Mouse (Mus musculus) intestine, embryonic 14.5 days (tissue): ENCODE results near the gene Trib2. TPM values are rescaled to one million over a fixed set of nuclear protein-coding genes. Genes with fewer than 3 reads are reported as not detected.

Source experiments
- ATAC-seq: fragments of 200-750 bp; cut with Nextera tagmentation; replicated peaks from 2 replicates; pipeline ENCODE4 v1.8.0; 2017; ENCODE audit warnings: low read depth, moderate number of reproducible peaks, moderate TSS enrichment, moderate library complexity; ENCODE audit not compliant: low FRiP score, low TSS enrichment
- DNase-seq: peaks from one replicate; pipeline ENCODE4 v3.0.0-alpha.2; 2018; ENCODE audit warnings: low spot score
- H3K27ac ChIP-seq: fragments of 300-500 bp; sonication (generic); 2 replicates; pipeline ENCODE4 v1.5.1; 2014; ENCODE audit warnings: low read depth, mild to moderate bottlenecking, control low read depth
- H3K27me3 ChIP-seq: fragments of 300-500 bp; sonication (generic); replicated peaks from 2 replicates; pipeline ENCODE4 v1.6.1; 2014; ENCODE audit warnings: low read length, control low read depth; ENCODE audit not compliant: control insufficient read depth, insufficient read depth
- H3K36me3 ChIP-seq: fragments of 300-500 bp; sonication (generic); 2 replicates; pipeline ENCODE4 v1.6.1; 2014; ENCODE audit warnings: low read length, control low read depth; ENCODE audit not compliant: control insufficient read depth, insufficient read depth
- H3K4me1 ChIP-seq: fragments of 300-500 bp; sonication (generic); replicated peaks from 2 replicates; pipeline ENCODE4 v1.6.1; 2014; ENCODE audit warnings: low read length, control low read depth, mixed read lengths; ENCODE audit not compliant: control insufficient read depth, insufficient read depth
- H3K4me2 ChIP-seq: fragments of 300-500 bp; sonication (generic); 2 replicates; pipeline ENCODE4 v1.6.1; 2014; ENCODE audit warnings: low read length
- H3K4me3 ChIP-seq: fragments of 300-500 bp; sonication (generic); 2 replicates; pipeline ENCODE4 v1.5.1; 2014; ENCODE audit warnings: low read depth, low read length, control low read depth, mixed read lengths
- H3K9ac ChIP-seq: fragments of 300-500 bp; sonication (generic); 2 replicates; pipeline ENCODE4 v1.6.1; 2014; ENCODE audit warnings: mild to moderate bottlenecking, low read length
- H3K9me3 ChIP-seq: fragments of 300-500 bp; sonication (generic); 2 replicates; pipeline ENCODE4 v1.6.1; 2016; ENCODE audit warnings: low read length, control low read depth; ENCODE audit not compliant: control insufficient read depth
- WGBS: fragments of 180-500 bp; shearing (Covaris S2); extraction: QIAGEN DNeasy Blood & Tissue Kit; methylation state at CpG from one replicate; pipeline ENCODE4 v1.1.7; 2014; 5-methylcytosine and 5-hydroxymethylcytosine counted together
- polyA plus RNA-seq: library from polyadenylated mRNA; unstranded; fragments of >200 nt; fragmentation: Nextera tagmentation; extraction: Ambion mirVana; gene quantifications from 2 replicates; pipeline ENCODE4 v1.2.1, GENCODE M21; 2014

Trib2 gene
- polyA plus RNA-seq, 1 experiment from 2014 or later: 26.5 TPM

DNA sequence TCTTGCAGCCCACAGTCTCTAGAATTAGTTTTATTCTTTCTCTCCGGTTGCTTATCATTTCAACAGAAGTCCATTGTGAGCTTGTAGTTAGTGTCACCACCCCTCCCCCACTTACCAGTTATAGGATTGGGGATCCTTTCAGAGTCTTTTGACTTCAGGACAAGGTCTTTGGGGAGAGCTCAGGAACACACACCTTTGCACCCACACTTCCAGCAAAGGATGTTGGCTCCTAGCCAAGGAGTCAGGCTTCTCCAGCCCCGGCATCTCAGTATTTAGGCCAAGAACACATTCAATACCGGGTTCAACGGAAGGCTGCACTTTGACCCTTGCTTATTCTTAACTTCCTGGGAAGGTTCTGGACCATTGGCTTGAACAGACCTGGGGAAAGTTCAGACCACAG, 643 bp upstream of the Trib2 start:
- Histone ChIP-seq H3K9me3 (no peaks in the 10 kb centered on the region), H3K4me2 (peak overlapping the region; percentile 83), H3K27ac (peak overlapping the region; percentile 94; the same call in 1 of the 2 replicates), H3K4me1 (peaks cover 7% of the 10 kb centered on the region), H3K27me3 (no peaks in the 10 kb centered on the region), H3K9ac (peak overlapping the region; percentile 91), H3K4me3 (peak overlapping the region; percentile 84), H3K36me3 (no peaks in the 10 kb centered on the region)
- WGBS: 24% methylated on average over 4 of the region's 4 CpGs
- ATAC-seq: no peak
- DNase-seq: no peak

DNA sequence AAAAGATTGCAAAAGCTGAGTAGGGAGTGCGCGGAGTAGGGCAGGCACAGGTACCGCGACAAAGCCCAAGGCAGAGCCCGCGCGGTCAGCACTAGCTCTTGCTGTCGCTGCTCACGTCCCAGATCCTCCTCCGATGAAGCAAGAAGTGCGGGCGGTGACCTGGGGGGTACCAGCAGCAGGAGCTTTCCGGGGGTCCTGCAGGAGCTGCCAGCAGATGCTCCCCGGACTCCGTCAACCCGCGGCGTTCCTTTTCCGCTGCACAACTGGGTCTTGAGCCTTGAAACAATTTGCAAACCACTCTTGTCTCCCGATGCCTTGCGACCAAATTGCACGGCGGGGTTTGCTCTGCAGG, 492 bp downstream of the Trib2 start:
- peak overlapping the region; percentile 94 for H3K27ac ChIP-seq
- H3K4me1 ChIP-seq: peaks cover 12% of the 10 kb centered on the region
- no peaks in the 10 kb centered on the region for H3K27me3 ChIP-seq
- peak; percentile 16; the same call in 1 of the 2 replicates for ATAC-seq
- H3K36me3 ChIP-seq: no peaks in the 10 kb centered on the region
- no peaks in the 10 kb centered on the region for H3K9me3 ChIP-seq
- 1% methylated on average over 23 of the region's 23 CpGs for WGBS
- peak overlapping the region; percentile 83 for H3K4me2 ChIP-seq
- DNase-seq: peak; percentile 84
- H3K4me3 ChIP-seq: peak overlapping the region; percentile 84
- H3K9ac ChIP-seq: peak overlapping the region; percentile 91

DNA sequence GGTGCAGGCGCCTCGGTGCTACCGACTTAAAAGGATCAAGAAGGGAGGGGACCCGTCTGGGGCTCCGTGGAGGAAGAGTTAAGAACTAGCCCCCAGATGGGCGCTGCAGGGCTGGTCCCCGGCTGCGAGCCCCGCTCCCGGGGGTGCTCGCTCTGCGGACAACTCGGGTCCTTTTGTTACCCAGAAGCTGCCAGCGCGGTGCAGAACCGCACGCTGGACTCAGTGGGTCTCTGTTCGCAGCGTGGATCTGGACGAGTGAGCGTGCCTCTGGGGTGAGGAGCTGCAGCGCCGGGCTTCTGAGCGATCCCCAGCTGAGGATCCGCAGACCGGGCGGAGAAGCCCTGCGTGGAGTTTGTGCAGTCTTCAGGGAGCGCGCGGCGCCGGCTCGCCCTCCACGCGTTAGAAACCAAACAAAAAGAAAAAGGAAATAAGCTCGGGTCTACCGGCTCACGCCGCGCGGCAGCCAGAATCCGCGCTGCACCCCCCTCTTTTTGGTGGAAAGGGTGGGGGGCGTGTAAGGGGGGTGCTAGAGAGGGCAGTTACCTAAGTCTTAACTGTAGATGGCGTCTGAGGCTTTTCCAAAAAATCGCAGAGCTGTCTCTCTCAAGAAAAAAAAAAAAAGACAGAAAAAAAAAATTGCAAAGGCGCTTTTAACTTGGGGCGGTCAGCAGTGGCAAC, 1.0 kb downstream of the Trib2 start:
- ATAC-seq: peak; percentile 32

DNA sequence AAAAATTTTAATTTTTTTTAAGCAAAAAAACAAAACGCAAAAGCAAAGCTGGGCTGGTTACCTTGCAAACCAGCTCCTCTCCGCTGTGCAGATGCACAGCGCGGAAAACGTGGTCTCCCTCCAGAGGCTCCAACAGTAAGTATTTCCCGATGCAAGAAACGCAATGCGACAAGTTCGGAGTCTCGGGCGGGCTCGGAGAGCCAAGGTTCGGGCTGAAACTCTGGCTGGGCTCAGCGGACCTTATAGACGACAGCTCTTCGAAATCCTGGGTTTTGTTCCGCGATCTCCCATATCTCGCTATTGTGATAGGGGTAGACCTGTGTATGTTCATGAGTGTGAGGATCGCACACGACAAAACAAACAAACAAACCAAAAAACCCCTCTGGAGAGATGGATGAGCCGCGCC, 1.5 kb downstream of the Trib2 start:
- Histone ChIP-seq H3K9ac (peak overlapping the region; percentile 91), H3K4me2 (peak overlapping the region; percentile 83), H3K36me3 (no peaks in the 10 kb centered on the region), H3K27ac (peak overlapping the region; percentile 94), H3K4me3 (peak overlapping the region; percentile 84), H3K4me1 (peaks cover 12% of the 10 kb centered on the region), H3K27me3 (no peaks in the 10 kb centered on the region), H3K9me3 (no peaks in the 10 kb centered on the region)
- no peak for DNase-seq
- peak; percentile 12; the same call in 1 of the 2 replicates for ATAC-seq
- WGBS: under 1% methylated on average over 23 of the region's 23 CpGs

More for the DNA sequence above, 1.0 kb downstream of the Trib2 start:
- Histone ChIP-seq H3K9ac (peak overlapping the region; percentile 91), H3K4me1 (peaks cover 12% of the 10 kb centered on the region), H3K9me3 (no peaks in the 10 kb centered on the region), H3K27ac (peak overlapping the region; percentile 94), H3K27me3 (no peaks in the 10 kb centered on the region), H3K4me3 (peak overlapping the region; percentile 84), H3K4me2 (peak overlapping the region; percentile 83), H3K36me3 (no peaks in the 10 kb centered on the region)
- under 1% methylated on average over 49 of the region's 49 CpGs for WGBS
- peak; percentile 87 for DNase-seq

DNA sequence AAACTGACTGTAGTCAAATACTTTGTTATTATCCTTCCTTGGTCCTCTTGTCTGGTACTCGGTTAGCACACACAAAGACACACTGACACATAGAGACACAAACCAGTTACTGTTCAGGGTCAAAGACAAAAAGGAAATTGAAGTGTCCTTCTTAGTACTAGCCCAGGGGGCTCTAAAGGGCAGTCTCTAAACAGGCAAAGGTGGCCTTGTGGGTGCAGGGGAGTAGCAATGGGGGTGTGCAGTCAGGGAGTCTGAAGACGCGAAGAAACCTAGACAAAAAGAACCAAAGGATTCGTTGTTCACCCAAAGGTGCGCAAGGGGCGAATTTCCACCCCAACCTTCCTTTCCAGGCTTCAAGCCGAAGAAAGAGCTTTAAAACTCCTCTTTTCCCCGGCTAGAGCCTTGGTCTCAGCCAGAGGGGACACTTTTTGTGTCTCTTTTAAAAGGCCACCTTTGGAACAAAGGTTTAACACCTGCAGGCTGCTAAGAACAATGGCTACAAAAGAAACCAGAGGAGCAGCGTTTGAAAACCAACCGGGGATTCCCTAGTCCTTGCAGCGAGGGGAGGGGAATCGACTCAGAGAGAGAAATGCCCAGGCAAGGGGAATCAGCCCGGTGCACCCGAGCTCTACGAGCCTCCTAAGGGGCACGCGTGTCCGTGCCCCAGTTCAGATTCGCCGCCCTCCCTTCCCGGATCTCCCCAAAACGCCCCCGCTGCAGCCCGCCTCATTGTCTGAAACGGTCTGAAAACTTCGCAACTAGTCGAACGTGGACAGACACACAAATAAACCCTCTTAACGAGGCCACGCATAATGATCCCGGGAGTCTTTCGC, 2.3 kb downstream of the Trib2 start:
- H3K27ac ChIP-seq: peak overlapping the region; percentile 94
- ATAC-seq: no peak

DNA sequence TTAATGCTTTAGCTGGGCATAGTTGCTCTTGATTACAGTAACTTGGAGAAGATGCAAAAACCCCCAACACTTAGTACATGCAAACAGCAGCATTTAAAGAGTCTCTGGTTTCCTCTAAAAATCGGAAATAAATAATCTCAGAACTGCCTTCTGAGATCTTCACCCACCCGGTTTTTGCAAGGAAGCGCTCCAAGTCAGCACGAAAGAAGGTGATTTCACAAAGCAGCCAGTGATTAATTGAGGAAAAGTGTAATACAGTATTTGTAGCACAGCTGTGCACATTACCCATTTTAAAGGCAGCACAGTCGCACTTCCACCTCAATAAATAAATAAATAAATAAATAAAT, 2.9 kb downstream of the Trib2 start:
- WGBS: 9% methylated on average over 5 of the region's 5 CpGs
- peak overlapping the region; percentile 91 for H3K9ac ChIP-seq

More for the DNA sequence above, 2.3 kb downstream of the Trib2 start:
- DNase-seq: peak; percentile 75
- H3K9me3 ChIP-seq: no peaks in the 10 kb centered on the region
- 1% methylated on average over 32 of the region's 32 CpGs for WGBS
- peak overlapping the region; percentile 91 for H3K9ac ChIP-seq
- H3K4me2 ChIP-seq: peak overlapping the region; percentile 83
- peak overlapping the region; percentile 84 for H3K4me3 ChIP-seq
- peaks cover 12% of the 10 kb centered on the region for H3K4me1 ChIP-seq
- H3K27me3 ChIP-seq: no peaks in the 10 kb centered on the region
- H3K36me3 ChIP-seq: 0 out of 2 replicates have a peak, but pooled peaks cover 4% of the 10 kb centered on the region

DNA sequence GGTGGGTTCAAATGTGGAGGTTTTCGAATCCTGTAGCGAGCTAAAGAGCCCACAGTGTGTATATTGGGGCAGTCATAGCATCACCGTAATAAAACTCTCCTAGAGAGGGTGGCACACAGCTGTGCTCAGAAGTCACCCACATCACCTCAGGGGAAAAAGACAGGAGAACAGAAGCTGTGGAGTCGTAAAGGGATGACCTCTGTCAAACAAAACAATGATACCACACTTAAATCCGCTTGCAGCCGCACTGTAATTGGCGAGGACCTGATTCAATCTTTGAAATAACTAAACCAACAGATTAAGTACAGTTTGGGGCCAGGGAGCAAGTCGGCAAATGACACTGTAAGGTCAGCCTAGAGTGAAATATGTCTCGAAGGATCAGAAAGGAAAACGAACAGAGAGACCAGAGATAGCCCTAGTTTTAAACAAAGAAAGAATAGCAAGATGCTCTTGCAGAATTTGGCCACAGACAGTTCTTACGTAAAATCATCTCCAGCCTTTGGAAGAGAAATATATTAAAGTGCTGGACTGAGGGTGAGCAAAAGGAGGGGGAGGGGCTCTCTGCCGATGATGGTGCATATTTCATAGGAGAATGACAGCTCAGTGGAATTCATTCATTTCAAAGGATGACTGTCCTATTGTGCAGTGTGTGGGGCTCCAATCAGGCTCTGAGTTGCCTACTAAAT, 3.4 kb downstream of the Trib2 start:
- H3K9me3 ChIP-seq: no peaks in the 10 kb centered on the region
- 18% methylated on average over 12 of the region's 12 CpGs for WGBS
- H3K27ac ChIP-seq: peak overlapping the region; percentile 9; the same call in 1 of the 2 replicates
- peaks cover 8% of the 10 kb centered on the region for H3K36me3 ChIP-seq
- peak overlapping the region; percentile 84 for H3K4me3 ChIP-seq
- H3K4me1 ChIP-seq: peaks cover 12% of the 10 kb centered on the region
- H3K4me2 ChIP-seq: peak overlapping the region; percentile 83
- H3K9ac ChIP-seq: peak overlapping the region; percentile 91
- H3K27me3 ChIP-seq: no peaks in the 10 kb centered on the region
- no peak for ATAC-seq
- DNase-seq: peak; percentile 65

More for the DNA sequence above, 2.9 kb downstream of the Trib2 start:
- peak overlapping the region; percentile 84 for H3K4me3 ChIP-seq
- no peaks in the 10 kb centered on the region for H3K9me3 ChIP-seq
- H3K27ac ChIP-seq: 0 out of 2 replicates have a peak overlapping the region, but pooled peaks have one; percentile 9
- DNase-seq (no peak), ATAC-seq (no peak)
- H3K4me1 ChIP-seq: peaks cover 12% of the 10 kb centered on the region
- no peaks in the 10 kb centered on the region for H3K27me3 ChIP-seq
- H3K36me3 ChIP-seq: 0 out of 2 replicates have a peak, but pooled peaks cover 4% of the 10 kb centered on the region
- H3K4me2 ChIP-seq: peak overlapping the region; percentile 83
